Mouse (Mus musculus): ENCODE results near the gene Bclaf1. TPM values are rescaled to one million over a fixed set of nuclear protein-coding genes. Genes with fewer than 3 reads are reported as not detected.
A peak's percentile ranks its signal among the peaks of the same experiment; 100 is the strongest.

Gene Bclaf1
- polyA plus RNA-seq, 1 experiment from 2014 or later: 123 TPM

- no peaks in the 10 kb centered on the region; the same call in 1 of the 2 replicates for H3K36me3 ChIP-seq (ENCODE audit: control insufficient read depth, insufficient read depth, low read length)
- H3K27ac ChIP-seq (ENCODE audit: low read length): peak overlapping the region; percentile 100
- peak overlapping the region; percentile 90 for H3K4me3 ChIP-seq (ENCODE audit: low read length)
- peak overlapping the region; percentile 74 for H3K4me2 ChIP-seq (ENCODE audit: low read depth, low read length)
- H3K9ac ChIP-seq (ENCODE audit: low read length): peak overlapping the region; percentile 98
- no peaks in the 10 kb centered on the region for H3K9me3 ChIP-seq (ENCODE audit: control insufficient read depth, low read length)
- peaks cover 7% of the 10 kb centered on the region for H3K4me1 ChIP-seq (replicated peaks; ENCODE audit: control insufficient read depth, insufficient read depth, low read length)
- peak; percentile 82 for ATAC-seq (ENCODE audit: low read depth)
- 0% methylated on average over 50 of the region's 54 CpGs for whole genome bisulfite sequencing
- H3K27me3 ChIP-seq (ENCODE audit: control insufficient read depth, insufficient read depth, low read depth, low read length): no peaks in the 10 kb centered on the region
Observed at GRCm38 (mm10) chr10:20312736-20313301, 550 bp downstream of the Bclaf1 start.

GRCm38 (mm10) chr10:20313447-20313846, 1.2 kb downstream of the Bclaf1 start:
- Histone ChIP-seq H3K4me1 (replicated peaks; ENCODE audit: control insufficient read depth, insufficient read depth, low read length) (peaks cover 7% of the 10 kb centered on the region), H3K9ac (ENCODE audit: low read length) (peak overlapping the region; percentile 98), H3K36me3 (ENCODE audit: control insufficient read depth, insufficient read depth, low read length) (peaks cover 4% of the 10 kb centered on the region; the same call in 1 of the 2 replicates), H3K27me3 (ENCODE audit: control insufficient read depth, insufficient read depth, low read depth, low read length) (no peaks in the 10 kb centered on the region), H3K9me3 (ENCODE audit: control insufficient read depth, low read length) (no peaks in the 10 kb centered on the region), H3K27ac (ENCODE audit: low read length) (no peak overlapping the region), H3K4me3 (ENCODE audit: low read length) (peak overlapping the region; percentile 90), H3K4me2 (ENCODE audit: low read depth, low read length) (peak overlapping the region; percentile 74)
- WGBS: 37% methylated on average over 13 of the region's 13 CpGs
- no peak for ATAC-seq (ENCODE audit: low read depth)

- WGBS: 80% methylated on average over 4 of the region's 4 CpGs
- H3K27me3 ChIP-seq (ENCODE audit: control insufficient read depth, insufficient read depth, low read depth, low read length): no peaks in the 10 kb centered on the region
- no peaks in the 10 kb centered on the region for H3K9me3 ChIP-seq (ENCODE audit: control insufficient read depth, low read length)
- no peak overlapping the region for H3K27ac ChIP-seq (ENCODE audit: low read length)
- no peak overlapping the region for H3K9ac ChIP-seq (ENCODE audit: low read length)
- no peak overlapping the region for H3K4me3 ChIP-seq (ENCODE audit: low read length)
- H3K4me2 ChIP-seq (ENCODE audit: low read depth, low read length): peak overlapping the region; percentile 34; the same call in 1 of the 2 replicates
- peaks cover 7% of the 10 kb centered on the region for H3K36me3 ChIP-seq (ENCODE audit: control insufficient read depth, insufficient read depth, low read length)
- H3K4me1 ChIP-seq (replicated peaks; ENCODE audit: control insufficient read depth, insufficient read depth, low read length): peaks cover 7% of the 10 kb centered on the region
- ATAC-seq (ENCODE audit: low read depth): no peak
Observed at GRCm38 (mm10) chr10:20313941-20314340, 1.7 kb downstream of the Bclaf1 start.

GRCm38 (mm10) chr10:20314797-20315196, 2.5 kb downstream of the Bclaf1 start:
- no peak for ATAC-seq (ENCODE audit: low read depth)
- H3K4me2 ChIP-seq (ENCODE audit: low read depth, low read length): no peak overlapping the region
- H3K4me3 ChIP-seq (ENCODE audit: low read length): no peak overlapping the region
- H3K36me3 ChIP-seq (ENCODE audit: control insufficient read depth, insufficient read depth, low read length): peaks cover 13% of the 10 kb centered on the region
- peaks cover 7% of the 10 kb centered on the region for H3K4me1 ChIP-seq (replicated peaks; ENCODE audit: control insufficient read depth, insufficient read depth, low read length)
- H3K9me3 ChIP-seq (ENCODE audit: control insufficient read depth, low read length): no peaks in the 10 kb centered on the region
- no peak overlapping the region for H3K9ac ChIP-seq (ENCODE audit: low read length)
- H3K27me3 ChIP-seq (ENCODE audit: control insufficient read depth, insufficient read depth, low read depth, low read length): no peaks in the 10 kb centered on the region
- H3K27ac ChIP-seq (ENCODE audit: low read length): no peak overlapping the region
- WGBS: 49% methylated on average over 2 of the region's 2 CpGs

- Histone ChIP-seq H3K4me2 (ENCODE audit: low read depth, low read length) (no peak overlapping the region), H3K9me3 (ENCODE audit: control insufficient read depth, low read length) (no peaks in the 10 kb centered on the region), H3K27me3 (ENCODE audit: control insufficient read depth, insufficient read depth, low read depth, low read length) (no peaks in the 10 kb centered on the region), H3K4me3 (ENCODE audit: low read length) (no peak overlapping the region), H3K9ac (ENCODE audit: low read length) (no peak overlapping the region), H3K36me3 (ENCODE audit: control insufficient read depth, insufficient read depth, low read length) (peaks cover 17% of the 10 kb centered on the region), H3K4me1 (replicated peaks; ENCODE audit: control insufficient read depth, insufficient read depth, low read length) (peaks cover 7% of the 10 kb centered on the region), H3K27ac (ENCODE audit: low read length) (no peak overlapping the region)
- WGBS: 80% methylated on average over 5 of the region's 5 CpGs
- ATAC-seq (ENCODE audit: low read depth): no peak
Observed at GRCm38 (mm10) chr10:20317466-20317865, 5.2 kb downstream of the Bclaf1 start.

GRCm38 (mm10) chr10:20326226-20326625, 14.0 kb downstream of the Bclaf1 start:
- ATAC-seq (ENCODE audit: low read depth): no peak
- no peaks in the 10 kb centered on the region for H3K4me1 ChIP-seq (replicated peaks; ENCODE audit: control insufficient read depth, insufficient read depth, low read length)
- no peaks in the 10 kb centered on the region for H3K9me3 ChIP-seq (ENCODE audit: control insufficient read depth, low read length)
- no peak overlapping the region for H3K27ac ChIP-seq (ENCODE audit: low read length)
- H3K4me2 ChIP-seq (ENCODE audit: low read depth, low read length): no peak overlapping the region
- no peak overlapping the region for H3K4me3 ChIP-seq (ENCODE audit: low read length)
- H3K9ac ChIP-seq (ENCODE audit: low read length): no peak overlapping the region
- H3K36me3 ChIP-seq (ENCODE audit: control insufficient read depth, insufficient read depth, low read length): peaks cover 31% of the 10 kb centered on the region
- H3K27me3 ChIP-seq (ENCODE audit: control insufficient read depth, insufficient read depth, low read depth, low read length): no peaks in the 10 kb centered on the region

- H3K9me3 ChIP-seq (ENCODE audit: control insufficient read depth, low read length): no peaks in the 10 kb centered on the region
- H3K4me3 ChIP-seq (ENCODE audit: low read length): no peak overlapping the region
- ATAC-seq (ENCODE audit: low read depth): no peak
- H3K4me1 ChIP-seq (replicated peaks; ENCODE audit: control insufficient read depth, insufficient read depth, low read length): no peaks in the 10 kb centered on the region
- H3K27me3 ChIP-seq (ENCODE audit: control insufficient read depth, insufficient read depth, low read depth, low read length): no peaks in the 10 kb centered on the region
- no peak overlapping the region for H3K27ac ChIP-seq (ENCODE audit: low read length)
- 80% methylated on average over 2 of the region's 2 CpGs for WGBS
- no peak overlapping the region for H3K4me2 ChIP-seq (ENCODE audit: low read depth, low read length)
- peaks cover 29% of the 10 kb centered on the region for H3K36me3 ChIP-seq (ENCODE audit: control insufficient read depth, insufficient read depth, low read length)
- no peak overlapping the region for H3K9ac ChIP-seq (ENCODE audit: low read length)
Observed at GRCm38 (mm10) chr10:20331262-20331661, 19.0 kb downstream of the Bclaf1 start.

GRCm38 (mm10) chr10:20337872-20338271, 25.6 kb downstream of the Bclaf1 start:
- Histone ChIP-seq H3K9me3 (ENCODE audit: control insufficient read depth, low read length) (no peaks in the 10 kb centered on the region), H3K9ac (ENCODE audit: low read length) (no peak overlapping the region), H3K4me3 (ENCODE audit: low read length) (no peak overlapping the region), H3K4me2 (ENCODE audit: low read depth, low read length) (no peak overlapping the region), H3K36me3 (ENCODE audit: control insufficient read depth, insufficient read depth, low read length) (peaks cover 30% of the 10 kb centered on the region), H3K27me3 (ENCODE audit: control insufficient read depth, insufficient read depth, low read depth, low read length) (no peaks in the 10 kb centered on the region), H3K27ac (ENCODE audit: low read length) (no peak overlapping the region), H3K4me1 (replicated peaks; ENCODE audit: control insufficient read depth, insufficient read depth, low read length) (no peaks in the 10 kb centered on the region)
- 90% methylated on average over 7 of the region's 7 CpGs for WGBS
- no peak for ATAC-seq (ENCODE audit: low read depth)

GRCm38 (mm10) chr10:20345736-20346135, 33.5 kb downstream of the Bclaf1 start:
- H3K9ac ChIP-seq (ENCODE audit: low read length): no peak overlapping the region
- H3K4me3 ChIP-seq (ENCODE audit: low read length): no peak overlapping the region
- H3K4me1 ChIP-seq (replicated peaks; ENCODE audit: control insufficient read depth, insufficient read depth, low read length): peaks cover 4% of the 10 kb centered on the region
- no peaks in the 10 kb centered on the region for H3K9me3 ChIP-seq (ENCODE audit: control insufficient read depth, low read length)
- WGBS: 77% methylated on average over 1 of the region's 1 CpGs
- no peak for ATAC-seq (ENCODE audit: low read depth)
- H3K27ac ChIP-seq (ENCODE audit: low read length): no peak overlapping the region
- peaks cover 21% of the 10 kb centered on the region for H3K36me3 ChIP-seq (ENCODE audit: control insufficient read depth, insufficient read depth, low read length)
- no peak overlapping the region for H3K4me2 ChIP-seq (ENCODE audit: low read depth, low read length)
- H3K27me3 ChIP-seq (ENCODE audit: control insufficient read depth, insufficient read depth, low read depth, low read length): no peaks in the 10 kb centered on the region
